Mouse (Mus musculus): ENCODE measurements around the gene Fasn.
"Not testable (repeated sequence)": the region's sequence is repeated elsewhere in the genome, so short reads cannot be mapped to it uniquely, and the experiment has no call there.

The Fasn gene

DNA sequence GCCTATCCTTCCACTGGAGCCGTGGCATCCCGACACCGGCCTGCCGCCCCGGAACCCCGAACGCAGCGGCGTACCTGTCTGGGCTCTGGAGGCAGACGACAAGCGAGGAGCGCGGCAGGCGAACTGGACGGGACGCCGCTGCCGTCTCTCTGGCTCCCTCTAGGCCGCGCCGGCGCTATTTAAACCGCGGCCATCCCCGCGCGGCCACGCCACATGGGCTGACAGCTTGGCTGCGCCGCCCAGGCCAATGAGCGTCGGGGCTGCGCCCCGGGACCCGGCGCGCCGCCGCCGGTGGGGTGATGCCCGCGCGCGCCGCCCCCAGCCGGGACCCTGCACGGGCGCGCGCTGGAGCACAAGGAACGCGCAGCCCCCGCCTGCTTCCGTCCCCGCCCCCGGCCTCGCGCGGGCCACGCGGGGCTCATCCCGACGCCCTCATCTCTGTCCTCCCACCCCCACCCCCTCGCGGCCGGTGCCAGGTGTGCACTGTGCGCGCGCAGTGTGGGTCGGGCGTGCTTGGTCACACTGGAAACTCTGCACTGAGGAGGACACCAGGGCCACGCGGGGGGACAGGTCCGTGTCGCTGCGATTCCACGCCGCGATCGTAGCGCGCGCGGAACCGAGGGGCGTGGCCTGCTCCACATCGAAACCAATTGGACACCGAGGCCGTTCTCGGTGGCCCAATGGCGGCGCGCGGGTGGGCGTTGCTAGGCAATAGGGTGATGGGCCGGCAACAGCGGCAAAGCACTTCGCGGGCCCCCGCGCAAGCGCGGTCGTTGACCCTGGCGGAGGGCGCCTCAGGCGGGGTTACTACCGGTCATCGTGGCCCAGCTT, at the start of gene Fasn:
Gene Fasn, minus strand, starts transcription at position 592 of the 831 bp plus-strand sequence.
- DNase-seq (ENCODE audit: low read depth), result peak; percentile 96

DNA sequence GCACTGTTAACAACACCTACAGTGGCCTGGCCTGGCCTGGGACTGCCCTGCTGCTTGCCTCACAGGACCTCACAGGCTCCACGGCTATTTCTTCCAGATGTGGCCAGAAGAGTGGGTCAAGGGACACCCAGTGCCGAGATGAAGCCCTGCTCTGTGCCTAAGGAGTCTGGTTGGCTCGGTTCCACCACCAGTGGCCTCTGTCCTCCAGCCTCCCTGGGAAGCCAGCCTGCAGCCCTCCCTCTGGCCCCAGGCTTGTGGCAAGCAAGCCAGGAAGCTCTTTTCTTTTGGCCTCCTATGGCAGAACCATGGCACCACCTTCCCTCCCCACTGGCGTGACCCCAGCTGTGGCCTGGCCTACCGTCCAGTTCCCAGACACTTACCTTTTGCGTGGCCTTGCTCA, 48.9 kb upstream of the Fasn start:
- no peak for DNase-seq (ENCODE audit: low read depth)

DNA sequence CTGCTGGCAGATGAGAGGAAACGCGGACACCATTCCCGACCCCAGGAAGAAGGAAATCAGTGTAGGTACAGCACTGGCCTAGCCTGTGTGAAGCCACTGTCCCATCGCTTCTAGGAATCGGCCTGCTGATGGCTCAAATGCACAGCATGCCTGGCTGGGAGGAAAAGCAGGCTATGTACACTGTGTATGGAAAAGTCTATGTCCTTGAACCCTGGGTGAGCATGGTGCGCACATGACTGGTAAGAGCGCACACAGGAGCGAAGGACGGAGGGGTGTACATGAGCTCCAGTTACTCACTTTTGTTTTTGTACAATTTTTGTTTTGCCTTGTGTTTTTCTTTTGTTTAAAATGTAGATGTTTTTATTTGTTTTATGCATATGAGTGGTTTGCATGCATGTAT, 47.2 kb upstream of the Fasn start:
- DNase-seq (ENCODE audit: low read depth), result no peak

DNA sequence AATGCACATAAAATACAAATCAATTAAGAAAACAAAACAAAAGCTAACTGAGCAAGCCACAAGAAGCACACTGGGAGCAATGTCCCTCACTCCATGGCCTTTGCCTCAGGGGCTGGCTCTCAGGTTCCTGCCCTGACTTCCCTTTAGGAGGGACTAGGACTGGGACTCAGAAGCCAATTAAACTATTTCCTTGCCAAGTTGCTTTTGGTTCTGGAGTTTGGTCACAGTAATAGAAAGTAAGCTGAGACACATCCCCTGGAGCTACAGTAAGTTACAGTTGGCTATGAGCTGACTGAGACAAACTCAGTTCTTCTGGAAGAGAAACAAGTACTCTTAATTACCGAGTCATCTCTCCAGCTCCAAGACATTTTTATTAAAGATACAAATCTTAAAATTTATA, 41.5 kb upstream of the Fasn start:
- no peak for DNase-seq (ENCODE audit: low read depth)

DNA sequence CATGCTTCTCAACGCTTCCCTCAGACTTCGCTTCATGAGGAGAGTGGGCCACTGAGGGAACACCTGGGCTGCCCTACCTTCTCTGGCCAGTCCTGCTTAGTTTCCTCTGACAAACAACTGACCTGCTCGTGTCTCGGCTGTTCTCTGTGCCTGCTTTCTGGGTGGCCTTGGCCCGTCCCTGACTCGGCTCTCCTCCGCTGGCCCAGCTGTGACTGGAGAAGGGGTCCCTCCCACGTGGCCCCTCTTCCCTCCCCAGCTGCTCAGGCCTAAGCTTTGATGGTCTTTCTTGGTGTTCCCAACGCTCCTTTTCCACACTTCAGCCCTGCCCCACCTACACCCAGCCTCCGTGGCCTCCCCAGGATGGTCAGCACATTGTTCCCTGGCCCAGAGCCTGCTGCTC, 38.5 kb upstream of the Fasn start:
- DNase-seq (ENCODE audit: low read depth), result no peak

DNA sequence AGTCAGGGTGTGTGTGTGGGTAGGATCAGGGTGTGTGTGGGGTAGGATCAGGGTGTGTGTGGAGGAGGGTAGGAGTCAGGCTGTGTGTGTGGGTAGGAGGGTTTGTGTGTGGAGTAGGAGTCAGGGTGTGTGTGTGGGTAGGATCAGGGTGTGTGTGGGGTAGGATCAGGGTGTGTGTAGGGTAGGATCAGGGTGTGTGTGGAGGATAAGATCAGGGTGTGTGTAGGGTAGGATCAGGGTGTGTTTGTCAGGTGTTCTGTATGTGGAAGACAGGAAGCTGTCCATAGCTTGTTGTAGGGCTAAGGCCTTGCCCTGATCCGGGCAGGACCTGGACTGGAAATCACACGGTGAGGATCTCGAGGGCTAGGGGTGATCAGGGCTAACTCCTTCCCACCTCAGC, 31.6 kb upstream of the Fasn start:
- peak; percentile 16 for DNase-seq (ENCODE audit: low read depth)

DNA sequence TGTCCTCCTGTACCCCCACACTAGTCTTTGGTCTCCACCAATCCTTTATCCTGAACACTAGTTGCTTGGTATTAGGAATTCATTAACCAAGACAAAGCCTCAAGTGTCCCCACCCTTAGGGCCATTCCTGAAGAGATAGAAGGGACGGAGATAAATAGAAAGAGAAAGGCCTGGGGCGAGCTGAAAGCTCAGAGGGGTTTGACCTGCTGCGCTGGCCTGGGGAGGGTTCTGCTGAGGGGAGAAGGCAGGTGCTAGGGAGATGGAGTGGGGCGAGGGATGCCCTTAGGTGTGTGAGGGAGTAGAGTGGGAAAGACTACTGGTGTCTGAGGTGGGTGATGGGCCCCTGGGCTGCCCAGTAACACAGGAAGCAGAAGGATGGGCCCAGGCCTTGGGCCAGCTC, 29.4 kb upstream of the Fasn start:
- peak; percentile 24 for DNase-seq (ENCODE audit: low read depth)

DNA sequence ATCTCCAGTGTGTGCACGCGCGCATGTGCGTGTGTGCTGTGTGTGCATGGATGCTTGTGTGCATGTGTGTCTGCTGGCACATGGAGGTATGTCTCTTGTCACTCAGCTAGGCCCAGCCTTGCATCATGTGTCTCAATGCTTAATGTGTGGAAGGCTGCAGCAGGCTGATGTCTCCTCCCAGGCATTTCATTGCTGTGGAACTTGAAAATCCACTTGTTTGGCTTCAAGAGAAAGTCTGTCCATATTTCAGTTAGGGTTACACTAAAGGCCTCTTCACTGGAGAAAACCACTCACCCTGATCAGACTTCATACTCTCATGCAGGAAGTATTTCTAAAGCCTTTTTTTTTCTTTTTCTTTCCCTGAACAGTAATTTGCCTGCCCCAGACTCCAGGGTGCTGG, 28.8 kb upstream of the Fasn start:
- peak; percentile 26 for DNase-seq (ENCODE audit: low read depth)

DNA sequence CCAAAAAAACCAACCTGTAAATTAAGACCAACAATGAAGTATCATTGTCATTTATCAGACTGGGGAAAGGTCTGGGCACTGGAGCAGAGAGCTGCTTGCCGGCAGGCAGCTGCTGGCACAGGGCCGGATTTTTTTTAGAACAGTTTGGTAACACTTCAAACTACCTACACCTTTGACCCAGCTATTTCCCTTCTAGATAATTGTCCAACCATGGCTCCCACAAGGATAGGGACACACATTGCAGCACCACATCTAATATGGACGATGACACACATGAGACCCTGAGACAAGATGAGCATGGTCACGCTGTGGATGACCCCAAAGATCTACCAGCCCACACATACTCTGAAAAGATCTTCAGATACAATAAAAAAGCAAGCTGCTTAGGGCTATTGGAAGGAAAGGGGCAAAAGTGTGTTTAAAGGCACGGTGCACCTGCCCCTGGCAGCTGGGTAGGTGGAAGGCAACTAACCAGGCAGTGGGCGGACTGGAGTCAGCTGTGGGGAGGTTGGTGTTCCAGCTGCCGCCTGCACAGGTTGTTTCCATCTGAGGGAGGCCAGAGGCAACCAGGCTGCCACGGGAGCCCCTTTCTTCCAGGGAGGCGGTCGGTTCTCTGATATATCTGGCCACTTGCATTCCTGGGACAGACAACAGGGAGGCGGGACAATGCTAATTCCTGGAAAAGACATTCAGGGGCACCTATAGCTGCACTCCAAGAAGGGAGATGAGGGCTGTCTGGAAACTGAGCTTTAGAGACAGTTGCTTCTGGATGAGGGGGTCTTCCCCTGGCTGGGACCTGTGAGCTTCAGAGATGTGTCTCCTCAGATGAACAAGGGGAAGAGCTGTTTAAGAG, 28.0 kb upstream of the Fasn start:
- peak; percentile 31 for DNase-seq (ENCODE audit: low read depth)

DNA sequence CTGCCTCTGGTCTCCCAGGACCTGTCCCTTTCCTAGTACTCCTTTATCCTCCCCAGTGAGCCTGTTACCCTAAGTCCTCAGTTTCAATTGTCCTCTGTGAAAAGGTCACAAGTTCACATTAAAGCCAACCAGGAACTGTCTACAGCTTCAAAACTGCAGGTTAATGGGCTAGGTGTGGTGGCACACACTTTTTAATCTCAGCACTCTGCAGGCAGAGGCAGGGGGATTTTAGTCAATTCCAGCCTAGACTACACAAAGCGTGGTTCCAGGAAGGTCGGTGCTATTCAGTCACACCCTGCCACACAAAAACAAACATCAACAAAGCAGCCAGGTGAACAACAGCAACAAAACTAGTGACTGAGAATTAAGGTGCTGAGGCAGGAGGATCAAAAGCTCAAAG, 27.2 kb upstream of the Fasn start:
- DNase-seq (ENCODE audit: low read depth), result peak; percentile 39

DNA sequence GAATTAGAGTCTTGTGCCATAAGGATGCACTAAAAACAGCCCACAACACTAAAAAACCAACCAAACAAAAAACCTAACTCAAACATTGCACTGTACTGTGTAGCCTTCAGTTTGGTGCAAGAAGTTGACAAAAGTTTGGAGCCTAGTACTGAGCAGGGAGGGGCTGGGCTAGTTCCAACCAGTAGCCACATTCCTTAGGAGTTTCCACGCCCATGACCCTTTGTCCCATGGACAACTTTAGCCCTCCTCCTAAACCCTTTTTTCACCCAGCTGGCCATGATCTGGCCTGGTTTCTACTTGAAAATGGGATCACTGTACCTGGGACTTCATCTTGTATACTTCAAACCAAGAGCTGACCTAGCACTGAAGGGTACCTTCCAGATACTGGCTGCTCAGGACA, 26.8 kb upstream of the Fasn start:
- DNase-seq (ENCODE audit: low read depth), result peak; percentile 28

DNA sequence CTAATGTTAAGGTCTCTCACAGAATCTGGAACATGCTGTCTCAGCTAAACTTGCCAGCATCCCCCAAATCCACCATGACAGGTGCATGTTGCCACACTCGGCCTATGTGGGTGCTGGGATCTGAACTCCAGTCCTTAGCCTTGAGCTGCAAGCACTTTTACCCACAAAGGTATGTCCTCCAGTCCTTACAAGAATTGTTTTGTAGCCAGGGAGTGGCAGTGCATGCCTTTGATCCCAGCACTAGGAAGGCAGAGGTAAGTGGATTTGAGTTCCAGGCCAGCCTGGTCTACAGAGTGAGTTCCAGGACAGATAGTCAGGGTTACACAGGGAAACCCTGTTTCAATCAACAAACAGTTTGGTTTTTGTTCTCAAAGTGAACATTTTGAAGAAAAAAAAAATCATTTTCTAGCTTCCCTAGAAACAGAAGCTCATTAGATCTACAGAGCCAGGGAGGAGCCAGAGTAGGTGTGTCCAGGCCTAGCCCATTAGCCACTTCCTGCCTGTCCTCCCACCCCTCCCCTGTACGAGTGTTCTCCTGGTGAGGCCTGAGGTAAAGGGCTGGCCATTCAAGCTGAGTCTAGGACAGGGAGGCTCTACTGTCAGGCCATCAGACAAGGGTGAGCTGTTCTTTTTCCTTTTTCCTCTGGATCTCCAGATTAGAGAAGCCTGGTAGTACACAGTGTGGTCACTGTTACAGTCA, 26.1 kb upstream of the Fasn start:
- DNase-seq (ENCODE audit: low read depth), result no peak

DNA sequence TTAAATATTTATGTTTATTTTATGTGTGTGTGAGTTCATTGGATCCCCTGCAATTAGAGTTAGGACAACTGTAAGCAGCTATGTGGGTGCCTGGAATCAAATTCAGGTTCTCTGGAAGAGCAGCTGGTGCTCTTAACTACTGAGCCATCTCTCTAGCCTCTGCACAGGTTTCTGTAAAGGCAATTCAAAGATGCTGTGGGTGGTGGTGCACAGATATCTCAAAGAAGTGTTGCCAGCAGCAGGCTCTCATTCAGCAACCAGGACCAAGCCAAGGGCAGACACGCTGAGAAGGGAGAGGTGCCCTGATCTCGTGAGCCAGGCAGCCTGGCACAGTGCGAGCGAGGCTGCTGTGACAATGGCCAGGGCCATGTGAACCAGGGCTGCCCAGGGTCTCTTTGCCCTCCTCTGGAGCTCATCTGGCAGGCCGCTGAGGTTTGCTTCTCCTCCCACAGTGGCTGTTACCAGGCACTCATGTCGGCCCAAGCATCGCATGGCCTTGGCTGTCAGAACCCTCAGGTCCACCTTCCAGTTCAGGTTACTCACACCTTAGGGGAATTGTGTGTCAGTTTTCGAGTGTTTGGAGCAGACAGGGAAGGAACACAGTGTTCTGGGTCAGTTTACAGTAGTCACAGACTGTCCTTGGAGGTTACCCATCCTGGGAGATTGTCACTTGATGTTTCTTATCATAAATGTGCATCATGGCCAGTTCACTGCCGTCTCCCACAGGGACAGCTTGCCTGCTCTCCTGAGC, 22.6 kb upstream of the Fasn start:
- no peak for DNase-seq (ENCODE audit: low read depth)

DNA sequence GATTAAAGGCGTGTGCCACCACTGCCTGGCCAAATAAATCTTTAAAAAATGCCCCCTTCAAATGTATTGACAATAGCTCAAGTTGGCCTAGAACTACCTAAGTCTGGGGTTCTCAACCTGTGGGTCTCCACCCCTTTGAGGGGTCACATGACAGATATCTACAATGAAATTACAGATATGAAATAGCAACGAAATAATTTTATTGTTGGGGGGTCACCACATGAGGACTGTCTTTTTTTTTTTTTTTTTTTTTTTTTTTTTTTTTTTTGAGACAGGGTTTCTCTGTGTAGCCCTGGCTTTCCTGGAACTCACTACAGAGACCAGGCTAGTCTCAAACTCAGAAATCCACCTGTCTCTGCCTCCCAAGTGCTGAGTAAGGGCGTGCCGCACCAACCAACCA, 20.0 kb upstream of the Fasn start:
- no peak for DNase-seq (ENCODE audit: low read depth)

DNA sequence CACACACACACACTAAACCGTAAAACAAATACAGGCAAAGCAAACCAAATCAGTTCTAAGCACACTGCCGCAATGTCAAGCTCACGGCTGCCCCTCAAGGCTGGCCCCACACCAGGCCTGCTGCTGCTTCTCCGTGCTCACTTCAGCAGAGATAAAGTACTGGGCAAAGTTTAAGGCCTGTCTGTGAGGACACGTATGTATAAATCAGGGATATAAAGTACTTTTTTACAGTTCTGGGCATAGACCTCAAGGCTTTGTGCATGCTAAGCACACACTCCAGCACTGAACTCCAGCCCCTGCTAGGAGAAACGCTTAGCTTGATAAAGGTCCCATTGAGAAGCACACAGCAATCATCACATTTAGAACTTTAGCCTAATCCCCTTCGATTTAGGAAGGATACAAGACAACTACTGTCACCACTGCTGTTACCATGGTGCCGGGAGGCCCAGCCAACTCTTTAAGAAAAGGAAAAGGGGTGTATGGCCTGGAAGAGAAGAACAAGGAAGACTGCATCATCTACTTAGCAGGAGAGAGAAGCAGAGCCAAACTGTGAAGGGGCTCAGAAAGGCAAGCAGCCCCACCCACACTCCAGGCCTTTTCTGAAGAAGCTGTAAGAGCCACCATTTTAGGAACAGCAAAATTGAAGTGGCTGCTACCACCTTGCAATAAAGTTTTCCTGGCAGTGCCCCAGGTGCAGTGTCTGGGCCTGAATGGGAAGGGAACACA, 9.4 kb upstream of the Fasn start:
- no peak for DNase-seq (ENCODE audit: low read depth)

DNA sequence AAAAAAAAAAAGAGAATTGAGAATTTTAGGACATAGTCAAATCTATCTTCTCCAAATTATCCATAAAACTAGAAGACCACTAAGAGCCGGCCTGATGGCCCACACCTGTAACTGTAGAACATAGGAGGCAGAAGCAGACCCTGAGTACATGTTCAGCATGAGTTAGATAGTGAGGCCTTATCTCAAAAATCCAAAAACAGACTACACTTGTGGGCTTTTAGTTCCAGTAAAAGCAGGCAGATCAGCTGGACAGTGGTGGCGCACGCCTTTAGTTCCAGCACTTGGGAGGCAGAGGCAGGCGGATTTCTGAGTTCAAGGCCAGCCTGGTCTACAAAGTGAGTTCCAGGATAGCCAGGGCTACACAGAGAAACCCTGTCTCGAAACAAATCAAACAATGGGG, 8.6 kb upstream of the Fasn start:
- DNase-seq (ENCODE audit: low read depth), result not testable (repeated sequence)

DNA sequence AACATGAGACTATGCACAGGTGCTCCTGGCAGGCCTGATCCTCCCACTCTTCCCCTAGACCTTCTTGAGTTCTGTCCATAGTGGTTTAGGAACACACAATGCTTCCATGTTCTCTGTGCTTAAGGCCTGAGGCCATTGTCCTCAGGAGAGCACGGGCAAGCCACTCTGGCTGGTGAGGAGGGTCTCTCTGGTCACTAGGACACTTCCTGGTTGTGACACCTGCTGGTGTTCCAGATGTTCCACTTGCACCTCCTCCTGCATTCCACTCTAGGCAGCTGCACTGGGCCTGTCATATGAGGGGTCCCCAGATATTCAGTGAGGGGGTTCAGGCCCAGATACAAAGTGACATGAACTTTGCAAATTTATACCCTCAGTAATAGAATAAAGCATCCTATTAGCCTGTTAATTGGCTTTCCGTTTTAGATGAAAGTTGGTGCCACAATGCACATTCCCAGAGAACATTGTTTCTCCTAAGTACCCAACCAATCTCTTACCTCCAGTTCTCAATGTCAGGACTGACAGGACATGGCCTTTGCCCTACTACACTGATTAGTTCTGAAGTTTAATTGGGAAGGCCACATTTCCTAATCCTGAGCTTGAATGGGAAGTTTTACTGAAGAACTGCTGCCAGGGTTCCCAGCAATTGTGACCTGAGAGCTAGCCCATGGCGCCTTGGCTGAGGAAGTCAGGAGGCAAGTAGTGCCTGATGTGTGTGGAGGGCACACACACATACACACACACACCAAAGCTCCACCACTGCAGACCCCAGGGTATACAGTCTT, 7.5 kb upstream of the Fasn start:
- no peak for DNase-seq (ENCODE audit: low read depth)

DNA sequence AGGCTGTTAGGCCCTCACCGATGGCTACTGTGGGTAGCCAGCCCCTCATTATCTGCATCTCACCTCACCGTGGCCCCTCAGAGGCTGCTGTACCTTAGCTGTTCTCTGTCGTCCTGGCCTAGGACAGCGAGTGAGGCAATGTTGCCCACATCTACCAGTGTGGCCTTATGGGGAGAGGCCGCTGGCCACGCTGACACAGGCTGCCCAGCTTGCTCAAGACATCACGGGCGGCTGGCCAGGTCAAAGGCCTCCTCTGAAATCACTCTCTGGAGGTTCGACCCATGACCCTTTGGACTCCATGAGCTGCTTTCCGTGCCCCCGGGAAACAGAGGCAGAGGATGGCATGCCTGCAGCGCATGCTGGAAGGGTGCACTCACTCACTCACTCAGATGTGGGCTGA, 6.3 kb upstream of the Fasn start:
- no peak for DNase-seq (ENCODE audit: low read depth)

DNA sequence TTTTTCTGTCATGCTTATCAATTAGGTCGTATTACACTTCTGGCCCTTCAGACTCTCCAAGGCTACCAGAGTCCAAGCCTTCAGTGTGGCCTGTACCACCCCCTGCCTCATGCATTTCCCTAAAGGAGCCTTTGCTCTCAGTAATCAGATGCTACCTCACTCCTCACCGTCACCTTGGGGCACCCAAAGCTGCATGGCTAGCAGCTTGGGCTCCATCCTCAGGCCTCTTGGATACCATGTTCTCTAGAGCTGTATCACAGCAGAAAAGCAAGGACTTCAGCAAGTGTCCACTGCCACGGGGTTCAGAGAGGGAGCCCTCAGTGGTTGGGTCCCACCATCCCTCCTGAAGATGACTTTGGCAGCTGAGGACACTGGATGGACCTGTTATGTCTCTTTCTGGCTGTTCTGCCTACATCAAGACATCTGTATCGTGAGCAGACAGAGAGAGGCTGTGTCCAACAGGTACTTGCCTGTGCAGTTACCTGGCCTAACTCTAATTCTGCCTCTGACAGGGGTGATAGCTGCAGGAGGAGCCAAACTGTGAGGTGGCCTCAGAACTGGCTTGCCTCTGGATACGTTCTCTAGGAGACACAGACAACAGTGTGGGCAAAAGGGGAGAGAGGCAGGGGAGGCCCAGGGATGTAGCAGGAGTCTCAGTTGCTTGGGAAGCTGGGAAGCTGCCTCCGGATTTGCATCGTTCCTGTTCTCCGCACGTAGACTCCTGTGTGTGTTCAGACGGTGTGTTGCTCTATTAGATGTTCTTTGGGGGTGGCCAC, 5.6 kb upstream of the Fasn start:
- DNase-seq (ENCODE audit: low read depth), result no peak

DNA sequence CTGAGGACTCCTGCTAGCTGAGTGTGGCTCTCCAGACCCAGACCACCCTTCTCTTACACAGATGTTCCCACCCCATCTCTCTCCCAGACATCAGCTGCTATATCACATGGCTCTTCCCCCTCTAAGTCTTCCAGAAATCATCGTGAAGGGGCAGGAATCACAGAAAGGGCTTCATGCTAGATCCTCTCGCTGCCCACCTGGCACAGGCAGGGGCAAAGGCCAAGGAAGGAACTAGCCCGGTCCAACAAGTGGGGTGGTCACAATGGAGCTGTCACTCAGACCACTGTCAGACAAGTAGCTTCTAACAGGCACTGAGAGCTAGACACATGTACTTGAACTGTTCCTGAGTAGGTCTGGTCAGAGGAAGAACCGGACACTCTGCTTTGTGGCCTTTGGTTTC, 4.1 kb upstream of the Fasn start:
- DNase-seq (ENCODE audit: low read depth), result no peak

Measured in naive thymus-derived CD4-positive, alpha-beta T cell, adult 2 months (primary cell).